Mouse (Mus musculus): ENCODE results near the gene Zfp729b. TPM values are rescaled to one million over a fixed set of nuclear protein-coding genes. Genes with fewer than 3 reads are reported as not detected.

Zfp729b gene
- polyA plus RNA-seq (2014; fragmentation: Nextera tagmentation; extraction: Ambion mirVana), result 5.3 and 6.1 TPM in 2 replicates

GRCm38 (mm10) chr13:67609066-67609876 is at the start of gene Zfp729b:
TSS of gene Zfp729b (minus strand) at chr13:67609707.
- 2% methylated on average over 20 of the region's 20 CpGs for WGBS
- Histone ChIP-seq H3K36me3 (replicated peaks; ENCODE audit: control insufficient read depth, insufficient read depth, low read depth, low read length) (no peaks in the 10 kb centered on the region), H3K4me3 (ENCODE audit: low read depth, low read length) (peak within 1 kb of the TSS; percentile 53), H3K9ac (replicated peaks; ENCODE audit: low read length) (peak within 1 kb of the TSS; percentile 68), H3K4me1 (ENCODE audit: control insufficient read depth, insufficient read depth, low read length) (no peaks in the 10 kb centered on the region), H3K4me2 (ENCODE audit: low read depth, low read length) (peak within 1 kb of the TSS; percentile 37), H3K9me3 (replicated peaks; ENCODE audit: control insufficient read depth, low read length) (no peaks in the 10 kb centered on the region), H3K27me3 (ENCODE audit: control insufficient read depth, insufficient read depth, low read length) (no peaks in the 10 kb centered on the region), H3K27ac (replicated peaks; ENCODE audit: low read depth, low read length) (no peak within 1 kb of the TSS)
- ATAC-seq (replicated peaks; ENCODE audit: insufficient number of reproducible peaks, low FRiP score, low TSS enrichment, low read depth) (peak; percentile 95), DNase-seq (ENCODE audit: low spot score) (peak; percentile 91)

GRCm38 (mm10) chr13:67652496-67652895 is 43.0 kb upstream of the Zfp729b start:
- Histone ChIP-seq H3K27me3 (ENCODE audit: control insufficient read depth, insufficient read depth, low read length) (no peaks in the 10 kb centered on the region), H3K4me1 (ENCODE audit: control insufficient read depth, insufficient read depth, low read length) (no peaks in the 10 kb centered on the region), H3K4me3 (ENCODE audit: low read depth, low read length) (no peak overlapping the region), H3K27ac (replicated peaks; ENCODE audit: low read depth, low read length) (no peak overlapping the region), H3K4me2 (ENCODE audit: low read depth, low read length) (no peak overlapping the region), H3K36me3 (replicated peaks; ENCODE audit: control insufficient read depth, insufficient read depth, low read depth, low read length) (no peaks in the 10 kb centered on the region), H3K9ac (replicated peaks; ENCODE audit: low read length) (no peak overlapping the region), H3K9me3 (replicated peaks; ENCODE audit: control insufficient read depth, low read length) (no peaks in the 10 kb centered on the region)
- 47% methylated on average over 3 of the region's 3 CpGs for WGBS
- ATAC-seq (replicated peaks; ENCODE audit: insufficient number of reproducible peaks, low FRiP score, low TSS enrichment, low read depth) (no peak), DNase-seq (ENCODE audit: low spot score) (no peak)

- no peaks in the 10 kb centered on the region for H3K9me3 ChIP-seq (replicated peaks; ENCODE audit: control insufficient read depth, low read length)
- H3K27ac ChIP-seq (replicated peaks; ENCODE audit: low read depth, low read length), result no peak within 1 kb of the TSS
- peak within 1 kb of the TSS; percentile 51 for H3K4me3 ChIP-seq (ENCODE audit: low read depth, low read length)
- peak within 1 kb of the TSS; percentile 64 for H3K9ac ChIP-seq (replicated peaks; ENCODE audit: low read length)
- DNase-seq (ENCODE audit: low spot score), result peak; percentile 92
- peak within 1 kb of the TSS; percentile 30 for H3K4me2 ChIP-seq (ENCODE audit: low read depth, low read length)
- under 1% methylated on average over 19 of the region's 19 CpGs for WGBS
- no peaks in the 10 kb centered on the region for H3K4me1 ChIP-seq (ENCODE audit: control insufficient read depth, insufficient read depth, low read length)
- peak; percentile 99 for ATAC-seq (replicated peaks; ENCODE audit: insufficient number of reproducible peaks, low FRiP score, low TSS enrichment, low read depth)
- no peaks in the 10 kb centered on the region for H3K27me3 ChIP-seq (ENCODE audit: control insufficient read depth, insufficient read depth, low read length)
- H3K36me3 ChIP-seq (replicated peaks; ENCODE audit: control insufficient read depth, insufficient read depth, low read depth, low read length), result no peaks in the 10 kb centered on the region
Observed at GRCm38 (mm10) chr13:67637294-67638007, 27.9 kb upstream of the Zfp729b start, which contains the start of the genes Gm49345 and Zfp729a. TSS of gene Gm49345 (minus strand) at chr13:67637769. TSS of gene Zfp729a (minus strand) at chr13:67637791.

GRCm38 (mm10) chr13:67610108-67610507 is 601 bp upstream of the Zfp729b start:
- ATAC-seq (replicated peaks; ENCODE audit: insufficient number of reproducible peaks, low FRiP score, low TSS enrichment, low read depth) (no peak), DNase-seq (ENCODE audit: low spot score) (no peak)
- Histone ChIP-seq H3K4me3 (ENCODE audit: low read depth, low read length) (no peak overlapping the region), H3K27ac (replicated peaks; ENCODE audit: low read depth, low read length) (no peak overlapping the region), H3K9ac (replicated peaks; ENCODE audit: low read length) (no peak overlapping the region), H3K4me2 (ENCODE audit: low read depth, low read length) (no peak overlapping the region), H3K9me3 (replicated peaks; ENCODE audit: control insufficient read depth, low read length) (no peaks in the 10 kb centered on the region), H3K4me1 (ENCODE audit: control insufficient read depth, insufficient read depth, low read length) (no peaks in the 10 kb centered on the region), H3K27me3 (ENCODE audit: control insufficient read depth, insufficient read depth, low read length) (no peaks in the 10 kb centered on the region), H3K36me3 (replicated peaks; ENCODE audit: control insufficient read depth, insufficient read depth, low read depth, low read length) (no peaks in the 10 kb centered on the region)
- WGBS, result 94% methylated on average over 4 of the region's 4 CpGs

- Histone ChIP-seq H3K4me2 (ENCODE audit: low read depth, low read length) (no peak overlapping the region), H3K9me3 (replicated peaks; ENCODE audit: control insufficient read depth, low read length) (no peaks in the 10 kb centered on the region), H3K36me3 (replicated peaks; ENCODE audit: control insufficient read depth, insufficient read depth, low read depth, low read length) (no peaks in the 10 kb centered on the region), H3K27ac (replicated peaks; ENCODE audit: low read depth, low read length) (no peak overlapping the region), H3K4me1 (ENCODE audit: control insufficient read depth, insufficient read depth, low read length) (no peaks in the 10 kb centered on the region), H3K9ac (replicated peaks; ENCODE audit: low read length) (no peak overlapping the region), H3K4me3 (ENCODE audit: low read depth, low read length) (no peak overlapping the region), H3K27me3 (ENCODE audit: control insufficient read depth, insufficient read depth, low read length) (no peaks in the 10 kb centered on the region)
- ATAC-seq (replicated peaks; ENCODE audit: insufficient number of reproducible peaks, low FRiP score, low TSS enrichment, low read depth) (no peak), DNase-seq (ENCODE audit: low spot score) (no peak)
- WGBS, result 74% methylated on average over 5 of the region's 5 CpGs
Observed at GRCm38 (mm10) chr13:67572591-67573189, 36.8 kb downstream of the Zfp729b start.

- 82% methylated on average over 4 of the region's 4 CpGs for WGBS
Observed at GRCm38 (mm10) chr13:67553730-67554129, 55.8 kb downstream of the Zfp729b start, which contains the start of gene Zfp748. TSS of gene Zfp748 (minus strand) at chr13:67553830.

GRCm38 (mm10) chr13:67552505-67553346 is 56.8 kb downstream of the Zfp729b start:
- no peaks in the 10 kb centered on the region for H3K36me3 ChIP-seq (replicated peaks; ENCODE audit: control insufficient read depth, insufficient read depth, low read depth, low read length)
- peak overlapping the region; percentile 62 for H3K4me2 ChIP-seq (ENCODE audit: low read depth, low read length)
- H3K4me1 ChIP-seq (ENCODE audit: control insufficient read depth, insufficient read depth, low read length), result peaks cover 2% of the 10 kb centered on the region; the same call in 1 of the 2 replicates
- WGBS, result 1% methylated on average over 44 of the region's 44 CpGs
- ATAC-seq (replicated peaks; ENCODE audit: insufficient number of reproducible peaks, low FRiP score, low TSS enrichment, low read depth), result peak; percentile 97
- peak overlapping the region; percentile 70 for H3K27ac ChIP-seq (replicated peaks; ENCODE audit: low read depth, low read length)
- peak overlapping the region; percentile 90 for H3K9ac ChIP-seq (replicated peaks; ENCODE audit: low read length)
- H3K4me3 ChIP-seq (ENCODE audit: low read depth, low read length), result peak overlapping the region; percentile 80
- peak; percentile 94 for DNase-seq (ENCODE audit: low spot score)
- no peaks in the 10 kb centered on the region for H3K9me3 ChIP-seq (replicated peaks; ENCODE audit: control insufficient read depth, low read length)
- no peaks in the 10 kb centered on the region for H3K27me3 ChIP-seq (ENCODE audit: control insufficient read depth, insufficient read depth, low read length)

More at GRCm38 (mm10) chr13:67553730-67554129, 55.8 kb downstream of the Zfp729b start, which contains the start of gene Zfp748:
- H3K4me1 ChIP-seq (ENCODE audit: control insufficient read depth, insufficient read depth, low read length), result peaks cover 2% of the 10 kb centered on the region; the same call in 1 of the 2 replicates
- H3K27me3 ChIP-seq (ENCODE audit: control insufficient read depth, insufficient read depth, low read length), result no peaks in the 10 kb centered on the region
- no peaks in the 10 kb centered on the region for H3K9me3 ChIP-seq (replicated peaks; ENCODE audit: control insufficient read depth, low read length)
- ATAC-seq (replicated peaks; ENCODE audit: insufficient number of reproducible peaks, low FRiP score, low TSS enrichment, low read depth) (no peak), DNase-seq (ENCODE audit: low spot score) (no peak)
- peak within 1 kb of the TSS; percentile 80 for H3K4me3 ChIP-seq (ENCODE audit: low read depth, low read length)
- H3K27ac ChIP-seq (replicated peaks; ENCODE audit: low read depth, low read length), result peak within 1 kb of the TSS; percentile 70
- H3K9ac ChIP-seq (replicated peaks; ENCODE audit: low read length), result peak within 1 kb of the TSS; percentile 90
- H3K4me2 ChIP-seq (ENCODE audit: low read depth, low read length), result peak within 1 kb of the TSS; percentile 62
- H3K36me3 ChIP-seq (replicated peaks; ENCODE audit: control insufficient read depth, insufficient read depth, low read depth, low read length), result no peaks in the 10 kb centered on the region

Data from embryonic facial prominence, embryonic 11.5 days (tissue).